Mouse (Mus musculus): Measurements from ENCODE around the gene Rgs7.

GRCm38 (mm10) chr1:175040038-175040437 is 452.3 kb downstream of the Rgs7 start:
- TF ChIP-seq POLR2A (IDR thresholded peaks at IDR 0.05; ENCODE audit: low read depth, low read length) (no peak), CTCF (IDR thresholded peaks at IDR 0.05; ENCODE audit: extremely low read depth, insufficient read depth, insufficient read length, insufficient replicate concordance) (no peak)

Measured in spleen, adult 2 months (tissue).